Mouse (Mus musculus): ENCODE data around the gene Fzd1. TPM values are rescaled to one million over a fixed set of nuclear protein-coding genes. Genes with fewer than 3 reads are reported as not detected.

Gene Fzd1
- polyA plus RNA-seq (2015; fragmentation: Nextera tagmentation; extraction: Ambion mirVana) = 12.7 and 17.0 TPM in 2 replicates

GRCm38 (mm10) chr5:4757902-4758301 lies at the start of gene Fzd1:
Gene Fzd1 (minus strand): TSS chr5:4758035.
- peak within 1 kb of the TSS; percentile 63 for H3K9ac ChIP-seq
- peaks cover 28% of the 10 kb centered on the region for H3K4me1 ChIP-seq (replicated peaks)
- WGBS = under 1% methylated on average over 24 of the region's 33 CpGs
- peak within 1 kb of the TSS; percentile 89 for H3K4me2 ChIP-seq
- no peaks in the 10 kb centered on the region for H3K27me3 ChIP-seq
- H3K36me3 ChIP-seq = no peaks in the 10 kb centered on the region
- peak within 1 kb of the TSS; percentile 66 for H3K4me3 ChIP-seq
- H3K9me3 ChIP-seq = no peaks in the 10 kb centered on the region
- peak; percentile 95 for ATAC-seq (ENCODE audit: low FRiP score, low read depth)
- peak within 1 kb of the TSS; percentile 85 for H3K27ac ChIP-seq (replicated peaks)

GRCm38 (mm10) chr5:4805228-4805627 lies 47.4 kb upstream of the Fzd1 start:
- H3K9me3 ChIP-seq = no peaks in the 10 kb centered on the region
- no peak overlapping the region for H3K27ac ChIP-seq (replicated peaks)
- WGBS = 67% methylated on average over 4 of the region's 4 CpGs

DNA sequence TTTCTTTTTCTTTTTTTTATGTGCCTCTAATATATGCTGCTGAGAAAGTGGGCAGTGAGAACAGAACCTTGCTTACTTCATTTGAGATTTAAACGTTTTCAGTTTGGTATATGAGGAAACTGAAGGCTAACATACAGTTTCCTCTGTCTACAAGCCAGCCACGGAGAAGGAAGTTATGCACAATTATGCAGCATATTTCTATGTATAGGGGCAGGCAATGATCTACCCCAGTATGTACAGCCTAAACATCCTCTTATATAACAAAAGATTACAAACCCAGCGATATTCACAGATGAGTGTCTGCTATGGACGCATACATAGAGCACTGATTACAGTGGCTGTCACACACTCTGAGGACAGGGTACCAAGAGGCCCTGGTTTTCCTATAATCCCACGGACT lies 45.9 kb upstream of the Fzd1 start:
- Histone ChIP-seq H3K27me3 (no peaks in the 10 kb centered on the region), H3K36me3 (no peaks in the 10 kb centered on the region), H3K27ac (replicated peaks) (no peak overlapping the region), H3K4me3 (no peak overlapping the region), H3K9ac (no peak overlapping the region), H3K4me1 (replicated peaks) (peaks cover 16% of the 10 kb centered on the region), H3K9me3 (no peaks in the 10 kb centered on the region), H3K4me2 (no peak overlapping the region)
- 86% methylated on average over 5 of the region's 5 CpGs for WGBS
- no peak for ATAC-seq (ENCODE audit: low FRiP score, low read depth)

More at GRCm38 (mm10) chr5:4805228-4805627, 47.4 kb upstream of the Fzd1 start:
- H3K4me1 ChIP-seq (replicated peaks) = peaks cover 16% of the 10 kb centered on the region
- no peak overlapping the region for H3K4me2 ChIP-seq
- no peak overlapping the region for H3K4me3 ChIP-seq
- no peak overlapping the region for H3K9ac ChIP-seq
- no peaks in the 10 kb centered on the region for H3K27me3 ChIP-seq
- H3K36me3 ChIP-seq = no peaks in the 10 kb centered on the region
- no peak for ATAC-seq (ENCODE audit: low FRiP score, low read depth)

DNA sequence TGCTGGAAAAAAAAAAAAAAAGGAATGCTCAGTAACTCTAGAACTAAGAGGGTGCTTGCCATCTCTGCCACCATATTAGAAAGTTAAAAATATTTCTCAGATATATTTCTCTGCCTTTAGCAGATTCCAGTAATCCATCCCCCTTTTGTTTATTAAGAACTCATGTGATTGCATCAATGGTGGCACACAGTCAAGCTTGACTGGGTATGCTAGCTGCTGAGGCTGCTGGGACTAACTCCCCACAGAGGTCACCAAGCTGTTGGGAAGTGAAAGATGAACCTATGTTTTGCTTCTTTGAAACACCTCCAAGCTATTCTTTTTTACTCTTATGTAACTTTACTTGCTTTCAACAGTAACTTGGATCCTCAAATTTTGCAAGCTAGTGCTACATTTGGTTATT lies 44.1 kb upstream of the Fzd1 start:
- no peak overlapping the region for H3K27ac ChIP-seq (replicated peaks)
- H3K4me1 ChIP-seq (replicated peaks) = peaks cover 16% of the 10 kb centered on the region
- H3K4me2 ChIP-seq = no peak overlapping the region
- no peak overlapping the region for H3K4me3 ChIP-seq
- H3K36me3 ChIP-seq = no peaks in the 10 kb centered on the region
- ATAC-seq (ENCODE audit: low FRiP score, low read depth) = no peak
- H3K9ac ChIP-seq = no peak overlapping the region
- H3K27me3 ChIP-seq = no peaks in the 10 kb centered on the region
- no peaks in the 10 kb centered on the region for H3K9me3 ChIP-seq

DNA sequence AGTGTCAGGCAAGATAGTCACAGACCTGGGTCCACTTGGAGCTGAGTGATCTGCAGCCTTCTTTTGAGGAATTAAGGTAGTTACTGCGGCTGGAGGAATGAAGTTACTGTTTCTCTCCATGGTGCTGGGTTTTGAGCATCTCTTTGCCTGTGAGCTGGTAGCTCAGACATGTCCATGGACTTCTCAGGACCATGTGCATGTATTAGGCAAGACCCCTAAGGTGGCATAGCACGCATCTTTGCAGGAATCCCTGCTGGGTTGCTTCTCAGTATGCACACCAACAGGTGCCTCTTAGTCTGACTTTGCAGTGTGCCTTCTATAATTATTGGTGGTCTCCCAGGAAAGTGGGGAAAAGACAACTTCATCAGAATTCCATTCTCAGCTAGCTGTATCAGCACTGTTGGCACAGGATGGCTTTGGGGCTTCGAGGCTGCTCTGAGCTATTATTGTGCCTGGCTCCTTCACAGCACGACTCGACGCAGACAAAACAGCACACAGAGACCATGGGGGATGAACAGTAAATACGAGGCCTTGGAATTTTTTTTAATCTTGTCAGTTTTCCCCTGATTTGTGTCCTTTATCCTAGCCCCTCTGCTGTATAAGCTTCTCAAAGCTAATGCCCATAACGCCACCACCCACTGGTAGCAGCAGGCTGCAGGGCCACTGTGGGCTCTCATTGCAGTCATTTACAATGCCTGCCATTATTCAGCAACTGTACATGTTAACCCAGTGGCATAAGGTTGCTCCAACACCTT lies 43.4 kb upstream of the Fzd1 start:
- Histone ChIP-seq H3K36me3 (no peaks in the 10 kb centered on the region), H3K27me3 (no peaks in the 10 kb centered on the region), H3K9me3 (no peaks in the 10 kb centered on the region), H3K4me2 (no peak overlapping the region), H3K27ac (replicated peaks) (no peak overlapping the region), H3K9ac (no peak overlapping the region), H3K4me3 (no peak overlapping the region), H3K4me1 (replicated peaks) (peaks cover 16% of the 10 kb centered on the region)
- 28% methylated on average over 8 of the region's 8 CpGs for WGBS
- ATAC-seq (ENCODE audit: low FRiP score, low read depth) = peak; percentile 83

DNA sequence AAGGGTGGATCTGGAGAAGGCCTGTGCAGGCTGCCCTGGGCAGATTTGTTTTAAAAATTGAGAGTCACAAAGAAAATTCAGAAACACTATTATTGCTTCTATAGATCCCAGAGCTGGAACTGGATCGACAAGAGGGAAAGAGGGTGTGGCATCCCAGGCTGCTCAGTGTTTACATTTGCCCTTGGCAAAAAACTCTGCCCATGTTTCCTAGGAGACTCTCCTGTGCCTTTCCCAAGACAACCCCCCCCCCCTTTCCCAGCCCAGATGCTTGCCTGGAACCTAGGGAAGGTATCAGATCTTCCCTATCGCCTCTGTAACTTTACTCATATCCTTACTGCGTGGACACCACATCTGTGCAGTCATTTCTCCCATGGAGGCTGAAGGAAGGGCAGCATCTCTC lies 33.4 kb upstream of the Fzd1 start:
- no peaks in the 10 kb centered on the region for H3K4me1 ChIP-seq (replicated peaks)
- WGBS = 74% methylated on average over 3 of the region's 3 CpGs
- no peak overlapping the region for H3K4me2 ChIP-seq
- H3K27me3 ChIP-seq = no peaks in the 10 kb centered on the region
- H3K9ac ChIP-seq = no peak overlapping the region
- no peak overlapping the region for H3K27ac ChIP-seq (replicated peaks)
- no peak for ATAC-seq (ENCODE audit: low FRiP score, low read depth)
- no peaks in the 10 kb centered on the region for H3K9me3 ChIP-seq
- H3K36me3 ChIP-seq = no peaks in the 10 kb centered on the region
- no peak overlapping the region for H3K4me3 ChIP-seq

- H3K4me1 ChIP-seq (replicated peaks) = no peaks in the 10 kb centered on the region
- H3K4me3 ChIP-seq = no peak overlapping the region
- WGBS = 63% methylated on average over 4 of the region's 4 CpGs
Observed at GRCm38 (mm10) chr5:4790265-4790664, 32.4 kb upstream of the Fzd1 start.

DNA sequence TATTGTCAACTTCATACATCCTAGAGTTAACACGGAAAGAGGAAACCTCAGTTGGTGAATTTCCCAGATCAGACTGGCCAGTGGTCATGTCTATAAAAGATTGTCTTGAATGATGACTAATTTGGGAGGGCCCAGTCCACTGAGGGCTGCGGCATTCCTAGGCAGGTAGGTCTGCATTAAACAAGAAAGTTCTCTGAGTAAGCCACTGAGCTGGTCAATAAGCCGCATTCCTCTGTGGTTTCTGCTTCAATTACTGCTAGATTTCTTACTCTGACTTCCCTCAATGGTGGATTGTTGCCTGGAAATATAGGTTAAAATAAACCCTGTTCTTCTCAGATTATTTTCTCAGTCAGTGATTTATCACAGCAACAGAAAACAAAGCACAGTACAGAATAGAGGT lies 30.6 kb upstream of the Fzd1 start:
- Histone ChIP-seq H3K4me2 (no peak overlapping the region), H3K36me3 (no peaks in the 10 kb centered on the region), H3K27ac (replicated peaks) (no peak overlapping the region), H3K9ac (no peak overlapping the region), H3K4me3 (no peak overlapping the region), H3K27me3 (no peaks in the 10 kb centered on the region), H3K9me3 (no peaks in the 10 kb centered on the region), H3K4me1 (replicated peaks) (no peaks in the 10 kb centered on the region)
- no peak for ATAC-seq (ENCODE audit: low FRiP score, low read depth)
- WGBS = 85% methylated on average over 3 of the region's 3 CpGs

More at GRCm38 (mm10) chr5:4790265-4790664, 32.4 kb upstream of the Fzd1 start:
- Histone ChIP-seq H3K4me2 (no peak overlapping the region), H3K9ac (no peak overlapping the region), H3K9me3 (no peaks in the 10 kb centered on the region), H3K36me3 (no peaks in the 10 kb centered on the region), H3K27me3 (no peaks in the 10 kb centered on the region), H3K27ac (replicated peaks) (no peak overlapping the region)
- ATAC-seq (ENCODE audit: low FRiP score, low read depth) = no peak

- no peaks in the 10 kb centered on the region for H3K27me3 ChIP-seq
- ATAC-seq (ENCODE audit: low FRiP score, low read depth) = no peak
- no peak overlapping the region for H3K9ac ChIP-seq
- no peaks in the 10 kb centered on the region for H3K4me1 ChIP-seq (replicated peaks)
- 88% methylated on average over 3 of the region's 3 CpGs for WGBS
- no peaks in the 10 kb centered on the region for H3K36me3 ChIP-seq
- H3K27ac ChIP-seq (replicated peaks) = no peak overlapping the region
- H3K4me3 ChIP-seq = no peak overlapping the region
- H3K4me2 ChIP-seq = no peak overlapping the region
- no peaks in the 10 kb centered on the region for H3K9me3 ChIP-seq
Observed at GRCm38 (mm10) chr5:4786816-4787215, 29.0 kb upstream of the Fzd1 start.

- no peak overlapping the region for H3K27ac ChIP-seq (replicated peaks)
- no peak for ATAC-seq (ENCODE audit: low FRiP score, low read depth)
- H3K4me1 ChIP-seq (replicated peaks) = 0 out of 2 replicates have a peak, but pooled peaks cover 3% of the 10 kb centered on the region
- no peaks in the 10 kb centered on the region for H3K36me3 ChIP-seq
- no peak overlapping the region for H3K9ac ChIP-seq
- 71% methylated on average over 3 of the region's 3 CpGs for WGBS
- no peaks in the 10 kb centered on the region for H3K9me3 ChIP-seq
- no peak overlapping the region for H3K4me3 ChIP-seq
- no peaks in the 10 kb centered on the region for H3K27me3 ChIP-seq
- no peak overlapping the region for H3K4me2 ChIP-seq
Observed at GRCm38 (mm10) chr5:4778274-4778673, 20.4 kb upstream of the Fzd1 start.

GRCm38 (mm10) chr5:4776495-4776894 lies 18.7 kb upstream of the Fzd1 start:
- H3K36me3 ChIP-seq = no peaks in the 10 kb centered on the region
- no peaks in the 10 kb centered on the region for H3K27me3 ChIP-seq
- WGBS = 63% methylated on average over 2 of the region's 2 CpGs
- H3K4me1 ChIP-seq (replicated peaks) = 0 out of 2 replicates have a peak, but pooled peaks cover 6% of the 10 kb centered on the region
- no peak overlapping the region for H3K4me2 ChIP-seq
- H3K9ac ChIP-seq = no peak overlapping the region
- no peak for ATAC-seq (ENCODE audit: low FRiP score, low read depth)
- H3K27ac ChIP-seq (replicated peaks) = no peak overlapping the region
- H3K9me3 ChIP-seq = no peaks in the 10 kb centered on the region
- no peak overlapping the region for H3K4me3 ChIP-seq

DNA sequence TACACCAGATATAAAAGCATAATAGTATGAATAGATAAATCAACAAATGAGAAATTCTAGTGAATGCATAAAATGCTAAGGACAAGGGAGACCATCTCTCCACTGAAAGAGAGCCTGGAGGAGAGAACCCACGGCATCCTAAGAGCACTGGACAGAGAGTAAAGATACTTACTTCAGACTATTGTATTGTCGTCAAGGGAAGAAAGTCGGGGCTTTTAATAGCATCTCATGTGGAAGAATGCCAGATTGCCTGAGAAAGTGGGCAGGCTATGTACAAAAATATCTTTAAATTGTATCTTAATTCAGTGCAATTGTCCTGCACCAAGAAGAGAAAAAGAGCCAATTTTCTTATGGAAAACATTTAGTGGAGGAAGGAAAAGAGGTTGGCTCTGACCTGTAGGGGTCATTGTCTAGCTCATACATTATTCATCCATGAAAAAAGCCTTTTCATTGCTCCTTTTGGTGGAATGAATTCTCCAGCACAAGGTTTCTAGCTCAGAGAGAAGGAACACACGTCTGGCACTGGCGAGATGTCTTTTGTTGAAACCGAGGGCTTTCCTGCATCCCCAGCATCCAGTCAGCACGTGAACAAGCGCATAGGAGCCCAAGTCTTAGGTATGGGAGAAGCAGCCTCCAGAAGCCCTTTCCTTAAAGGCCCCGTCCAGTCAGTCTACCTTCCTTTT lies 15.4 kb upstream of the Fzd1 start:
- H3K4me1 ChIP-seq (replicated peaks) = 0 out of 2 replicates have a peak, but pooled peaks cover 6% of the 10 kb centered on the region
- 18% methylated on average over 9 of the region's 9 CpGs for WGBS
- H3K4me2 ChIP-seq = no peak overlapping the region
- no peak for ATAC-seq (ENCODE audit: low FRiP score, low read depth)
- no peak overlapping the region for H3K9ac ChIP-seq
- H3K9me3 ChIP-seq = no peaks in the 10 kb centered on the region
- no peaks in the 10 kb centered on the region for H3K27me3 ChIP-seq
- H3K4me3 ChIP-seq = no peak overlapping the region
- H3K27ac ChIP-seq (replicated peaks) = no peak overlapping the region
- H3K36me3 ChIP-seq = no peaks in the 10 kb centered on the region

All from hindbrain, embryonic 15.5 days (tissue).